Mouse (Mus musculus) hindbrain, embryonic 15.5 days (tissue): Measurements from ENCODE around the gene Hagh. TPM values are rescaled to one million over a fixed set of nuclear protein-coding genes. Genes with fewer than 3 reads are reported as not detected.

Experiments
- ATAC-seq: fragments of 200-750 bp; cut with Nextera tagmentation; 2 replicates; pipeline ENCODE4 v1.8.0; 2017; ENCODE audit warnings: low read depth, moderate number of reproducible peaks, moderate TSS enrichment; ENCODE audit not compliant: low FRiP score
- H3K27ac ChIP-seq: fragments of 300-500 bp; sonication (generic); replicated peaks from 2 replicates; pipeline ENCODE4 v1.5.1; 2015; ENCODE audit warnings: mild to moderate bottlenecking, inconsistent platforms
- H3K27me3 ChIP-seq: fragments of 300-500 bp; sonication (generic); 2 replicates; pipeline ENCODE4 v1.6.1; 2015; ENCODE audit warnings: control low read depth, inconsistent platforms
- H3K36me3 ChIP-seq: fragments of 300-500 bp; sonication (generic); 2 replicates; pipeline ENCODE4 v1.6.1; 2015; ENCODE audit warnings: control low read depth, inconsistent platforms
- H3K4me1 ChIP-seq: fragments of 300-500 bp; sonication (generic); replicated peaks from 2 replicates; pipeline ENCODE4 v1.6.1; 2015; ENCODE audit warnings: control low read depth, inconsistent platforms
- H3K4me2 ChIP-seq: fragments of 300-500 bp; sonication (generic); 2 replicates; pipeline ENCODE4 v1.6.1; 2015; ENCODE audit warnings: moderate library complexity, mild to moderate bottlenecking, inconsistent platforms
- H3K4me3 ChIP-seq: fragments of 300-500 bp; sonication (generic); 2 replicates; pipeline ENCODE4 v1.5.1; 2015; ENCODE audit warnings: mild to moderate bottlenecking, inconsistent platforms
- H3K9ac ChIP-seq: fragments of 300-500 bp; sonication (generic); 2 replicates; pipeline ENCODE4 v1.6.1; 2015; ENCODE audit warnings: inconsistent platforms
- H3K9me3 ChIP-seq: fragments of 300-500 bp; sonication (generic); 2 replicates; pipeline ENCODE4 v1.6.1; 2016; ENCODE audit warnings: control low read depth, inconsistent platforms
- WGBS: fragments of 180-500 bp; shearing (Covaris S2); methylation state at CpG from one replicate; pipeline ENCODE4 v1.1.7; 2015; 5-methylcytosine and 5-hydroxymethylcytosine counted together
- polyA plus RNA-seq: library from polyadenylated mRNA; unstranded; fragments of >200 nt; fragmentation: Nextera tagmentation; extraction: Ambion mirVana; gene quantifications from 2 replicates; pipeline ENCODE4 v1.2.1, GENCODE M21; 2015

Hagh gene
- polyA plus RNA-seq, 1 experiment from 2014 or later = 71.8 TPM

DNA sequence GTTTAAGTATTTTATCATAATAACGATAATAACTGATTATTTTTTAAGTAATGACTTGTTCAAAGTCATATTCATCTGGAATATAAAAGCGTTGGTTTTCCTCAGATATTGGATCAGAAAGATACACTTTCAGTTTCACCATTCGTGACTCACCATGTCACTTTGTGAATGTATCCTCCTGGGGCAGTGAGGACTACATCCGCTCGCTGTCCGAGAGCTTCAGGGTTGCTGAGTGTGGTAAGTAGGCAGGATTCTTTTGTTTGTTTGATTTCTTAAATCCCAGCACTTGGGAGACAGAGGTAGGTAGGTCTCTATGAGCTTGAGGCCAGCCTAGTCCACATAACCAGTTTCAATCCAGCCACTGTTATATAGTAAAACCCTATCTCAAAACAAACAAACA is 21.8 kb upstream of the Hagh start:
- H3K9me3 ChIP-seq = no peaks in the 10 kb centered on the region
- H3K4me3 ChIP-seq = no peak overlapping the region
- H3K4me1 ChIP-seq = no peaks in the 10 kb centered on the region
- no peak overlapping the region for H3K27ac ChIP-seq
- WGBS = 58% methylated on average over 6 of the region's 6 CpGs
- no peak overlapping the region for H3K4me2 ChIP-seq
- peaks cover 5% of the 10 kb centered on the region; the same call in 1 of the 2 replicates for H3K27me3 ChIP-seq
- no peak overlapping the region for H3K9ac ChIP-seq
- no peak for ATAC-seq
- H3K36me3 ChIP-seq = no peaks in the 10 kb centered on the region

DNA sequence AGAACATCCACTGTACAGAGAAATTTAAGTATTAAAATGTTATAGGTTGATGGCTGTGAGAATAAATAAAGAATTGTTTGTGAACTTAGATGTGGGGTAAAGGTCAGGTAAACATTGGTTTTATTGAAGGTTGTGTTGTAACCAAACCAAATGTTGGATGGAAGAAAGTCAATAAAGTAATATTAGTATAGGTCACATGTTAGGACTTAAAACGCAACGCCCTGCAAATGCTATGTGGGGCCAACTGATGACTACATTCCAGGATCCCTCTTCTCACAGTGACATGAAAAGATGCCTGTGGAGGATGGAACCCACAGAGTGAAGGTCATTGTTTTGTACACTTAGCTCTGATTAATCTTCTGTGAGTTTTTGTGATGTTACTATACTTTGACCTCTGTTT is 20.5 kb upstream of the Hagh start:
- Histone ChIP-seq H3K4me1 (no peaks in the 10 kb centered on the region), H3K9me3 (no peaks in the 10 kb centered on the region), H3K4me3 (no peak overlapping the region), H3K36me3 (no peaks in the 10 kb centered on the region), H3K9ac (no peak overlapping the region), H3K4me2 (no peak overlapping the region), H3K27ac (no peak overlapping the region), H3K27me3 (peaks cover 3% of the 10 kb centered on the region; the same call in 1 of the 2 replicates)
- no peak for ATAC-seq
- WGBS = 74% methylated on average over 2 of the region's 2 CpGs

DNA sequence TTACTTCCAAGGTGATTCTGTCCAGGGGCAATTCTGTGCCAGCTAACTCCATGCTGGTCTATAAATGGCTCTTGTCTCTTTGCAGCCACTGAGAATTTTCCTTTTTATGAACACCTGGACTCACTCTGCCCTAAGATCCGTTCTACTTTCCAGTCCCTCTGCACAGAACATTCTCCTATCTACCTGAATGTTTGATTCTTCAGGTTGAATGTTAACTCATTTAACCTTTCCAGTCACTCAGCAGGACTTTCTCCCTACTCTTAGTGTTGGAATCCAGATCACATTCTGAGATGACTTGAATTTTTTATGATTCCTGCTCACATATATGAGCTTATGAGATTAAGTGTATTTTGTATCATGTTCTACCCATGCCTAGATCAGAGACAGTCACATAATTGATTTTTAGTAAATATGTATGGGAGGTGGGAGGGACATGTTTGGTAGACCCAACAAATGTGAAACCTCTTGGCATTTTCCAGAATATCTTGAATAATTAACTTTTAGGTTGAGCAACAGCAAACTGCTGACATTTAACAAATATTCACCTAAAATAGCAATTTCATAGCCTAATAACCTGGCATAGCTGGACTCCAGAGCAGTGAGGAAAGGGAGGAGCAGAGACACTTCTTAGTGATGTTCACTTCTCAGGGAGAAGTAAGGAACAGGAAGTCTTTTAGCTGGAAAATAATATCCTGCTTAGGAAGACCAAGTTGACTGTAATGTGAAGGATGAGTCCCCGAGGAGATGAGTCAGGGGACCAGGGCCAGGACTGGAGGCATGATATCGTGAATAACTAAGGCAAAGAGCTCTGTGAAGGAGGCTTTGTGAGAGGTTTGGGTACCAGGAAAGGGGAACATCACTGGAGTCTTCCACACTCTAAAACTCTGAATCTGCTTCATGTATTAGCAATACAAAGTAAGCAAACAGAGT is 18.3 kb upstream of the Hagh start:
- Histone ChIP-seq H3K27me3 (peaks cover 7% of the 10 kb centered on the region; the same call in 1 of the 2 replicates), H3K9ac (no peak overlapping the region), H3K9me3 (no peaks in the 10 kb centered on the region), H3K36me3 (no peaks in the 10 kb centered on the region), H3K4me2 (no peak overlapping the region), H3K4me1 (no peaks in the 10 kb centered on the region), H3K27ac (no peak overlapping the region), H3K4me3 (no peak overlapping the region)
- ATAC-seq = no peak
- WGBS = 53% methylated on average over 3 of the region's 3 CpGs

DNA sequence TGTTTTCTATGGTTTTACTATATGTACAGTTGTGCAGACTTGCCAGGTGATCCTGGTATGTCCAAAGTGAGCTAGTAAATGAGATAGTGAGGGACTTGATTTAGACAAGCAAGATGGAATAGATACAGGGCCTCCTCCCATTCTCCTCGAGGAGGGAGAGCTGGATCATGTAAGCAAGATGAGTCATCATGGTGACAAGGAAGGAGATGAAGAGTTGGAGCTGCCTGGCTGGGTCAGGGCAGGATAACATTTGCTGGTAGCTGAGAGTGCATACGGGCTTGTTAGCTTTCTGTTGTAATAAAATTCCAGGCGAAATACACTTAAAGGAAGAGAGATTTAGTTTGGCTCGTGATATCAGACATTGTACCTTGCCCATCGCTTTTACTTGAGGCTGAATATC is 398 bp downstream of the Hagh start:
- Histone ChIP-seq H3K4me3 (no peak overlapping the region), H3K9me3 (no peaks in the 10 kb centered on the region), H3K9ac (no peak overlapping the region), H3K27ac (no peak overlapping the region), H3K36me3 (no peaks in the 10 kb centered on the region), H3K27me3 (peaks cover 14% of the 10 kb centered on the region), H3K4me1 (no peaks in the 10 kb centered on the region), H3K4me2 (no peak overlapping the region)
- no peak for ATAC-seq
- 67% methylated on average over 5 of the region's 5 CpGs for WGBS

DNA sequence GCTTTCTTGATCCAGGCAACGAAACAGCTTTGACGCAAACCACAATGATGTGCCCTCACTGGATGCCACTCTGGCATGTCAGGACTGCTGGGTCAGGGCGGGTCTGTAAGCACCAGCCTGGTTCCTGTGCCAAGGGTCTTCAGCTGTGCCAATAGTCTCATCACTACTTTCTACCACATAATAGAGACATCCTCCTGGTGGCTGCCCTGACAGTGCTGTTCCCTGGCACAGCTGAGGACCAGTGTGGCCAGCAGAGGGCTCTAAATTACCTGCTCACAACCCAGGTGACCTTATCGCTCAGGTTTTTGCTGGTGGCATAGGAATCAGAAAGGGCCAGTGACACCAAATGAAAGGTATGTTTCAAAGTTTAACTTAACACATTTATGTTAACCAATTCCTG is 1.2 kb downstream of the Hagh start:
- Histone ChIP-seq H3K27ac (no peak overlapping the region), H3K9ac (no peak overlapping the region), H3K36me3 (no peaks in the 10 kb centered on the region), H3K4me1 (no peaks in the 10 kb centered on the region), H3K4me2 (no peak overlapping the region), H3K9me3 (no peaks in the 10 kb centered on the region), H3K27me3 (peaks cover 11% of the 10 kb centered on the region), H3K4me3 (no peak overlapping the region)
- WGBS = 58% methylated on average over 4 of the region's 4 CpGs
- ATAC-seq = no peak

DNA sequence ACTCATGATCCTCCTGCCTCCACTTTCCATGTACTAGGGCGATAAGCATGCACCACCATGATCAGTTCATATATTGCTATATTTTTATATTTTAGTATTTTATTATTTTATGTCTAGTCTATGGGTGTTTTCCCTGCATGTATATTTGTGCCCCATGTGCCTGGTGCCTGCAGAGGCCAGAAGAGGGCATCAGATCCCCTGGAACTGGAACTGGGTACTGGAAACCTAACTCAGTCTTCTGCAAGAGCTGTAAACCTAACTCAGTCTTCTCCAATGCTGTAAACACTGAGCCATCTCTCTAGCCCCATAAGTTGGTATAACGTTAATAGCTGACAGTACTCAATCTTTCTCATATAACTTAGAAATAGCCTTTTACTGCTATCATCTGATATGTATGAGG is 2.7 kb downstream of the Hagh start:
- no peaks in the 10 kb centered on the region for H3K36me3 ChIP-seq
- H3K9ac ChIP-seq = no peak overlapping the region
- no peak overlapping the region for H3K4me2 ChIP-seq
- H3K27me3 ChIP-seq = peaks cover 11% of the 10 kb centered on the region
- H3K9me3 ChIP-seq = no peaks in the 10 kb centered on the region
- H3K27ac ChIP-seq = no peak overlapping the region
- ATAC-seq = no peak
- WGBS = 65% methylated on average over 2 of the region's 2 CpGs
- no peaks in the 10 kb centered on the region for H3K4me1 ChIP-seq
- no peak overlapping the region for H3K4me3 ChIP-seq

DNA sequence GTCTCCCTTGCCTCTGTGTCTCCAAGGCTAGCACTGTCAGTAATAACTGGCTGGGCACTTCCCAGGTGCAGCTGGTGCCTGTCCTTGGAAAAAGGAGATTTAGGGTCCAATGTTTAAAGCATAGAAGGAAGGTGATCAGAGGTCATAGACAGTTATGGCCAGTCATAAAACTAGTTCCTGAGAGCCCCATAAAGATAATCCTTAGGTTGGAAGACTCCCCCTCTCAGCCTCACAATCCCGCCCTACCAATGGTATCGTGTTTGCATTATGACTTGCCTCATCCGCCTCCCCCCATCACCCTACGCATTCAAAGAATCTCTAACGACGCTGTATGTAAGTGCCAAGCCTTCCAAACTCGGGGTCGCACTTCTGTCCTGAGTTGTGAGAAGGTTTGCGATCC is 4.6 kb downstream of the Hagh start:
- H3K9me3 ChIP-seq = no peaks in the 10 kb centered on the region
- no peak overlapping the region for H3K4me2 ChIP-seq
- H3K27ac ChIP-seq = no peak overlapping the region
- WGBS = 59% methylated on average over 9 of the region's 9 CpGs
- ATAC-seq = no peak
- peaks cover 11% of the 10 kb centered on the region for H3K27me3 ChIP-seq
- H3K4me1 ChIP-seq = peaks cover 13% of the 10 kb centered on the region
- no peaks in the 10 kb centered on the region for H3K36me3 ChIP-seq
- H3K9ac ChIP-seq = no peak overlapping the region
- H3K4me3 ChIP-seq = no peak overlapping the region

DNA sequence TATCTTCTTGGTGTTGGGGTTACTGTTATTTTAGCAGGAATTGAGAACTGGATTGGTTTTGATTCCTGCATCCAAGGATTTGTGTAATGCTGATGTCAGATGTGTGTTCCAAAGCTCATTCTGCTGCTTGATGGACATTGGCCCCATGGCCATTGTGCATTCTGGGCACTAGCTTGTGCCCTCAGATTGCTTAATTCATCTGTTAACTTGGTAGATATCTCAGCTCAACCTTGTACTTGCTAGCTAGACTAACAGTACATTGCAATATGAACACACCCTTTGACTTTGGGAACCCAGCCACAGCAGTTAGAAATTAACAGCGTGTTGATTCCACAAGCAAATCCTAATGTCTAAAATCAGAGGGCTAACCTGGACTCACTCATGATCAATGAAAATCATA is 7.4 kb downstream of the Hagh start:
- H3K4me3 ChIP-seq = no peak overlapping the region
- no peaks in the 10 kb centered on the region for H3K9me3 ChIP-seq
- H3K9ac ChIP-seq = no peak overlapping the region
- no peak overlapping the region for H3K27ac ChIP-seq
- H3K27me3 ChIP-seq = peaks cover 6% of the 10 kb centered on the region; the same call in 1 of the 2 replicates
- H3K4me1 ChIP-seq = peaks cover 25% of the 10 kb centered on the region
- H3K36me3 ChIP-seq = no peaks in the 10 kb centered on the region
- WGBS = 90% methylated on average over 1 of the region's 1 CpGs
- H3K4me2 ChIP-seq = no peak overlapping the region
- no peak for ATAC-seq

DNA sequence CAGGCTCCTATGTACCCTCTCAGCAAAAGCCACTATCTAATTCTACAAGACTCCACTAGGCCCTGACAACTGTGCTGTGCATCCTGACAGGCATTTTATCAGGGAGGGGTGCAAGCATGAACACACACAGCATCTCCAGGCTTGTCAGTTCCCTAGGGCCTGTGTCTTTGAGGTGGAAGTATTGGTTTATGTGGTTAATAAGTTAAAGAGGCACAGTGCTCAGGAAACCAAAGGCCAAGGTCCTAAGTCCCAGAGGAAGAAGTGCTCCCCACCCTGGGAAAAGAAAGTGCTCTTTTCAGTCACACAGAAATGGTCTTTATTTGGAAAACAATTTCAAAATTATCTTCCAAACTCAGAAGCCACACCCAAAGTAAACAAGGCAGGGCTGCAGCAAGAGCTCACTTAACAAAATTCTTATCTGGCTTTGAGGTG is 8.7 kb downstream of the Hagh start:
- Histone ChIP-seq H3K9me3 (no peaks in the 10 kb centered on the region), H3K27ac (no peak overlapping the region), H3K9ac (0 out of 2 replicates have a peak overlapping the region, but pooled peaks have one; percentile 16), H3K4me3 (peak overlapping the region; percentile 94), H3K27me3 (peaks cover 6% of the 10 kb centered on the region; the same call in 1 of the 2 replicates), H3K4me2 (peak overlapping the region; percentile 93), H3K4me1 (peaks cover 25% of the 10 kb centered on the region), H3K36me3 (peaks cover 6% of the 10 kb centered on the region)
- no peak for ATAC-seq

DNA sequence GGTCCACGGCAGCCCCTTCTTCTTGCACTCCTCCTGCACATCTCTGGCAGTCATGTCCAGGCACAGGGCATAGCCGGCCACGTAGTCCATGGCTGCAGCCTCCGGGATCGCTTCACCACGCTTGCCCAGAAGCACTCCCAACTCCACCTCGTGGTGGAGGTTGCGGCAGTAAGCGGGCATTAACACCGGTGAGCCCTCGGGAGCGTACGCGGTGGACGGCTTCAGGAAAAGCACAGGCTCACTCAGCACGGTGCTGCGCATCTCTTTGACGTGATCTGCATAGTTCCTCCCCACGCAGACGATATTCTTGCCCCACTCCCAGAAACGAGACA is 9.8 kb downstream of the Hagh start:
- H3K27me3 ChIP-seq = peaks cover 3% of the 10 kb centered on the region; the same call in 1 of the 2 replicates
- H3K9me3 ChIP-seq = no peaks in the 10 kb centered on the region
- H3K4me3 ChIP-seq = peak overlapping the region; percentile 94
- peak overlapping the region; percentile 82 for H3K9ac ChIP-seq
- peak overlapping the region; percentile 93 for H3K4me2 ChIP-seq
- under 1% methylated on average over 21 of the region's 21 CpGs for WGBS
- peaks cover 15% of the 10 kb centered on the region for H3K36me3 ChIP-seq
- H3K4me1 ChIP-seq = peaks cover 25% of the 10 kb centered on the region
- no peak; the same call in 1 of the 2 replicates for ATAC-seq
- H3K27ac ChIP-seq = peak overlapping the region; percentile 98

DNA sequence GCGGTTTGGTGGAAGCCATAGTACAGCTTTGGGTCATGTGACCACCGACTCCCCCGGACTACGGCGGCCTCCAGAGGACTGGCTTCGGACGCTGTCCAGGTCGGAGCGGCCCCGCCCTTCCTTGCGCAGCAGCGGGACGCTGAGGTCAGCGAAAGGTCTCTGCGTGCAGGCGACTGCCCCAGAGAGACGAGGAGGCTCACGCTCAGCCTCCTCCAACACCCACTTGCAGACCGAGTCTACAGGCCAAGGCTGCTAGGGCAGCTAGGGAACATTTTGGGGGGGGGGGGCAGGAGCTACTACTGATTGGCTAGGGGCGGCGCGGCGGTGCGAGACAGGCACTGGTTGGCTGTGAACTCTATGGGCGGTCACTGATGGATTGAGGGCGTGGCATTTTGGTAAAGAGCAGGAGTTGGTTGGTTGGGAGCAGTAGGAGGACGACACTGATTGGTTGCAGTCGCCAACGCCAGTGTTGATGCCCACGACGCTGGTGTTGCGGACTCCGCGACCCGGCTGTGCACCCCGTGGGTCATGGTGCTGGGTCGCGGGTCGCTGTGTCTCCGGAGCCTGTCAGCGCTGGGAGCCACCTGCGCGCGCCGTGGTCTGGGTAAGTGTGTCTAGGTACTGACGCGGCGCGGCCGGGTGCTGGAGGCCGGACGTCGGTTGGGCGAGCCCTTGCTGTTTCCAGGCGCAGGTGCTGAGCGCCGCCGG is 10.3 kb downstream of the Hagh start, which contains the start of gene Fahd1:
Gene Fahd1 (minus strand): TSS at position 300 of the 708 bp plus-strand sequence.
- ATAC-seq = peak; percentile 100
- WGBS = under 1% methylated on average over 58 of the region's 58 CpGs
- Histone ChIP-seq H3K4me2 (peak within 1 kb of the TSS; percentile 93), H3K4me3 (peak within 1 kb of the TSS; percentile 94), H3K27ac (peak within 1 kb of the TSS; percentile 98), H3K9ac (peak within 1 kb of the TSS; percentile 82), H3K9me3 (no peaks in the 10 kb centered on the region), H3K27me3 (peaks cover 3% of the 10 kb centered on the region; the same call in 1 of the 2 replicates), H3K36me3 (peaks cover 15% of the 10 kb centered on the region), H3K4me1 (peaks cover 25% of the 10 kb centered on the region)

DNA sequence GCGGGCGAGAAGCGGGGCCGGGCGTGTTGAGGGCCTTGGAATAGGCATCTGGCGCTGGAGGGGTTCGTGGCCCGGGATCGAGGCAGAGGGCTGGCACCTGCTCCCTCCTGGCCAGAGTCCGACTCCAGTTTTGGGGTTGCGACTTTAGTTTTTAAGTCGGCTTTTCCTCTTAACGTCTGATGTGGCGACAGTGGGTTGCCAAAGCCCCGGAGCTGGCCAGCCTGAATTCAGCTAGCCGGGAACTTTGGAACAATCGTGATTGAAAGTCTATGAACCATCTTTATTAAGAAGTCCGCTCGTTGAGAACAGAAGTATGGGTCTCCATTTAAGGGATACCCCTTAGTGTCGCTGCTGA is 10.8 kb downstream of the Hagh start:
- H3K9me3 ChIP-seq = no peaks in the 10 kb centered on the region
- H3K27ac ChIP-seq = peak overlapping the region; percentile 98
- H3K9ac ChIP-seq = peak overlapping the region; percentile 67
- H3K4me1 ChIP-seq = peaks cover 25% of the 10 kb centered on the region
- 1% methylated on average over 20 of the region's 20 CpGs for whole genome bisulfite sequencing
- H3K27me3 ChIP-seq = peaks cover 3% of the 10 kb centered on the region; the same call in 1 of the 2 replicates
- no peak for ATAC-seq
- peak overlapping the region; percentile 94 for H3K4me3 ChIP-seq
- H3K4me2 ChIP-seq = peak overlapping the region; percentile 93
- H3K36me3 ChIP-seq = peaks cover 15% of the 10 kb centered on the region
